In genomic region chr9:58134906-58135305, GRCm38 (mm10) we compare ENCODE assay signal across 13 mouse cellular contexts. TPM values are rescaled to one million over a fixed set of nuclear protein-coding genes. Genes with fewer than 3 reads are reported as not detected.
DNase-seq lines count a peak whose midpoint lies in the region; ATAC-seq lines count a peak whose summit lies in the region.
"Had no signal": no experiment of that assay in that cellular context is flagged by ENCODE, and none has a peak within 500 bp of the region (broad histone marks: within the 10 kb centered on the region; RNA-seq: fewer than 3 reads in every experiment).

No protein-coding gene starts in this region.

- H3K27ac ChIP-seq in forebrain, embryonic 10.5 days, result peak overlapping the region; percentile 90
- H3K27ac ChIP-seq in forebrain, embryonic 16.5 days (ENCODE audit: low read length), result no peak overlapping the region
- H3K27ac ChIP-seq in midbrain, embryonic 13.5 days, result 0 out of 2 replicates have a peak overlapping the region, but pooled peaks have one; percentile 1
- no peak overlapping the region for H3K27ac ChIP-seq in midbrain, embryonic 16.5 days (ENCODE audit: low read length)
- 0 out of 2 replicates have a peak overlapping the region, but pooled peaks have one; percentile 27 for H3K27ac ChIP-seq in hindbrain, embryonic 15.5 days (replicated peaks)
- H3K27ac ChIP-seq in neural tube, embryonic 15.5 days (replicated peaks), result peak overlapping the region; percentile 19; the same call in 1 of the 2 replicates
- H3K27ac ChIP-seq: midbrain, embryonic 12.5 days had no signal

- H3K9ac ChIP-seq in forebrain, embryonic 16.5 days (replicated peaks; ENCODE audit: low read depth, low read length), result no peak overlapping the region
- no peak overlapping the region for H3K9ac ChIP-seq in midbrain, embryonic 13.5 days (replicated peaks)
- no peak overlapping the region for H3K9ac ChIP-seq in midbrain, embryonic 16.5 days (ENCODE audit: low read depth, low read length)
- H3K9ac ChIP-seq in hindbrain, embryonic 15.5 days, result no peak overlapping the region
- H3K9ac ChIP-seq in neural tube, embryonic 15.5 days (replicated peaks), result no peak overlapping the region
- H3K9ac ChIP-seq: heart, embryonic 12.5 days; midbrain, embryonic 12.5 days had no signal

- DNase-seq in forebrain, embryonic 10.5 days (ENCODE audit: extremely low spot score, low spot score), result no peak
- no peak for DNase-seq in gastrocnemius, adult 8-10 months (ENCODE audit: low spot score in 2 of 2)
- no peak for DNase-seq in thymus, postnatal 4 days
- DNase-seq: kidney, postnatal 10 days had no signal

- H3K9me3 ChIP-seq in forebrain, embryonic 10.5 days, result no peaks in the 10 kb centered on the region
- H3K9me3 ChIP-seq in forebrain, embryonic 16.5 days (ENCODE audit: control insufficient read depth, low read length), result no peaks in the 10 kb centered on the region
- H3K9me3 ChIP-seq in midbrain, embryonic 13.5 days, result no peaks in the 10 kb centered on the region
- H3K9me3 ChIP-seq in midbrain, embryonic 16.5 days (replicated peaks; ENCODE audit: control insufficient read depth, low read length, poor library complexity, severe bottlenecking), result no peaks in the 10 kb centered on the region
- H3K9me3 ChIP-seq in hindbrain, embryonic 15.5 days, result no peaks in the 10 kb centered on the region
- H3K9me3 ChIP-seq in neural tube, embryonic 15.5 days (replicated peaks), result no peaks in the 10 kb centered on the region
- H3K9me3 ChIP-seq: heart, embryonic 12.5 days; midbrain, embryonic 12.5 days had no signal

- WGBS in forebrain, embryonic 10.5 days, result 44% methylated on average over 7 of the region's 7 CpGs
- 38% methylated on average over 7 of the region's 7 CpGs for WGBS in forebrain, embryonic 16.5 days
- WGBS in midbrain, embryonic 13.5 days, result 36% methylated on average over 7 of the region's 7 CpGs
- 31% methylated on average over 7 of the region's 7 CpGs for WGBS in midbrain, embryonic 16.5 days
- WGBS in hindbrain, embryonic 15.5 days, result 26% methylated on average over 7 of the region's 7 CpGs
- WGBS in neural tube, embryonic 15.5 days, result 26% methylated on average over 7 of the region's 7 CpGs

- peaks cover 48% of the 10 kb centered on the region for H3K27me3 ChIP-seq in forebrain, embryonic 10.5 days (ENCODE audit: poor library complexity, severe bottlenecking)
- H3K27me3 ChIP-seq in forebrain, embryonic 16.5 days (replicated peaks; ENCODE audit: control insufficient read depth, insufficient read depth, low read length), result no peaks in the 10 kb centered on the region
- H3K27me3 ChIP-seq in midbrain, embryonic 13.5 days, result peaks cover 25% of the 10 kb centered on the region; the same call in 1 of the 2 replicates
- 0 out of 2 replicates have a peak, but pooled peaks cover 2% of the 10 kb centered on the region for H3K27me3 ChIP-seq in midbrain, embryonic 16.5 days (ENCODE audit: control insufficient read depth, insufficient read depth, low read depth, low read length)
- peaks cover 14% of the 10 kb centered on the region for H3K27me3 ChIP-seq in hindbrain, embryonic 15.5 days
- peaks cover 34% of the 10 kb centered on the region for H3K27me3 ChIP-seq in neural tube, embryonic 15.5 days (replicated peaks)

- peaks cover 27% of the 10 kb centered on the region; the same call in 1 of the 2 replicates for H3K36me3 ChIP-seq in forebrain, embryonic 10.5 days (replicated peaks)
- no peaks in the 10 kb centered on the region for H3K36me3 ChIP-seq in forebrain, embryonic 16.5 days (ENCODE audit: control insufficient read depth, insufficient read depth)
- H3K36me3 ChIP-seq in midbrain, embryonic 13.5 days, result no peaks in the 10 kb centered on the region
- no peaks in the 10 kb centered on the region for H3K36me3 ChIP-seq in midbrain, embryonic 16.5 days (ENCODE audit: control insufficient read depth, insufficient read depth, low read length)
- H3K36me3 ChIP-seq in hindbrain, embryonic 15.5 days, result no peaks in the 10 kb centered on the region
- no peaks in the 10 kb centered on the region for H3K36me3 ChIP-seq in neural tube, embryonic 15.5 days
- H3K36me3 ChIP-seq: heart, embryonic 12.5 days; midbrain, embryonic 12.5 days had no signal

- H3K4me2 ChIP-seq in forebrain, embryonic 16.5 days (ENCODE audit: low read length), result no peak overlapping the region
- no peak overlapping the region; the same call in 1 of the 2 replicates for H3K4me2 ChIP-seq in midbrain, embryonic 13.5 days (replicated peaks)
- H3K4me2 ChIP-seq in midbrain, embryonic 16.5 days (ENCODE audit: low read length), result no peak overlapping the region
- no peak overlapping the region for H3K4me2 ChIP-seq in hindbrain, embryonic 15.5 days
- peak overlapping the region; percentile 6; the same call in 1 of the 2 replicates for H3K4me2 ChIP-seq in neural tube, embryonic 15.5 days
- H3K4me2 ChIP-seq: heart, embryonic 12.5 days; liver, embryonic 11.5 days; midbrain, embryonic 12.5 days had no signal

- H3K4me1 ChIP-seq in forebrain, embryonic 10.5 days, result peaks cover 98% of the 10 kb centered on the region
- H3K4me1 ChIP-seq in forebrain, embryonic 16.5 days (replicated peaks; ENCODE audit: control insufficient read depth, insufficient read depth, low read length), result peaks cover 20% of the 10 kb centered on the region
- H3K4me1 ChIP-seq in midbrain, embryonic 13.5 days (replicated peaks), result peaks cover 30% of the 10 kb centered on the region
- peaks cover 8% of the 10 kb centered on the region for H3K4me1 ChIP-seq in midbrain, embryonic 16.5 days (ENCODE audit: control insufficient read depth, insufficient read depth, low read length)
- H3K4me1 ChIP-seq in hindbrain, embryonic 15.5 days (replicated peaks), result peaks cover 28% of the 10 kb centered on the region
- peaks cover 26% of the 10 kb centered on the region for H3K4me1 ChIP-seq in neural tube, embryonic 15.5 days

- H3K4me3 ChIP-seq in forebrain, embryonic 10.5 days, result peak overlapping the region; percentile 26
- H3K4me3 ChIP-seq in forebrain, embryonic 16.5 days (replicated peaks; ENCODE audit: low read length), result no peak overlapping the region
- H3K4me3 ChIP-seq in midbrain, embryonic 13.5 days (replicated peaks), result no peak overlapping the region
- H3K4me3 ChIP-seq in midbrain, embryonic 16.5 days (ENCODE audit: low read depth, low read length), result no peak overlapping the region
- H3K4me3 ChIP-seq in hindbrain, embryonic 15.5 days, result no peak overlapping the region
- H3K4me3 ChIP-seq in neural tube, embryonic 15.5 days (replicated peaks), result no peak overlapping the region
- H3K4me3 ChIP-seq: heart, embryonic 12.5 days; midbrain, embryonic 12.5 days had no signal

- ATAC-seq in forebrain, embryonic 16.5 days, result no peak
- ATAC-seq in midbrain, embryonic 13.5 days, result no peak
- ATAC-seq in midbrain, embryonic 16.5 days, result no peak
- no peak for ATAC-seq in hindbrain, embryonic 15.5 days (ENCODE audit: low FRiP score, low read depth)
- ATAC-seq in neural tube, embryonic 15.5 days (ENCODE audit: low FRiP score), result no peak

RNA-seq across cellular contexts. Expression of gene Ccdc33, which starts 16.3 kb away (rescaled TPM):
- 0.36 and 0.90 TPM in 2 replicates for polyA plus RNA-seq in forebrain, embryonic 10.5 days (2016; fragmentation: Nextera tagmentation; extraction: Ambion mirVana)
- polyA plus RNA-seq in forebrain, embryonic 16.5 days (2015; fragmentation: Nextera tagmentation; extraction: Ambion mirVana), result 0.51 and 0.79 TPM in 2 replicates
- polyA plus RNA-seq in midbrain, embryonic 13.5 days (2015; fragmentation: Nextera tagmentation; extraction: Ambion mirVana), result 0.73 and 0.80 TPM in 2 replicates
- 0.31 and 0.90 TPM in 2 replicates for polyA plus RNA-seq in midbrain, embryonic 16.5 days (2015; fragmentation: Nextera tagmentation; extraction: Ambion mirVana)
- 0.38 and 0.58 TPM in 2 replicates for polyA plus RNA-seq in hindbrain, embryonic 15.5 days (2015; fragmentation: Nextera tagmentation; extraction: Ambion mirVana)
- 0.13 and 0.15 TPM in 2 replicates for polyA plus RNA-seq in neural tube, embryonic 15.5 days (2015; fragmentation: Nextera tagmentation; extraction: Ambion mirVana)
- total RNA-seq in gastrocnemius, adult 8-10 months (2022), result not detected
- polyA plus RNA-seq: heart, embryonic 12.5 days; liver, embryonic 11.5 days; stomach, embryonic 16.5 days had no signal

Comparison
In these comparisons a context has a peak if more than half of its experiments do, and no peak if none do; other contexts are left out.
1. H3K27ac ChIP-seq: peak in forebrain, embryonic 10.5 days (single experiment), midbrain, embryonic 13.5 days (single experiment), hindbrain, embryonic 15.5 days (single experiment) and neural tube, embryonic 15.5 days (single experiment); none in forebrain, embryonic 16.5 days (single experiment) and midbrain, embryonic 16.5 days (single experiment).